Mouse (Mus musculus): Measurements from ENCODE around the gene Zfp940.

Gene Zfp940

DNA sequence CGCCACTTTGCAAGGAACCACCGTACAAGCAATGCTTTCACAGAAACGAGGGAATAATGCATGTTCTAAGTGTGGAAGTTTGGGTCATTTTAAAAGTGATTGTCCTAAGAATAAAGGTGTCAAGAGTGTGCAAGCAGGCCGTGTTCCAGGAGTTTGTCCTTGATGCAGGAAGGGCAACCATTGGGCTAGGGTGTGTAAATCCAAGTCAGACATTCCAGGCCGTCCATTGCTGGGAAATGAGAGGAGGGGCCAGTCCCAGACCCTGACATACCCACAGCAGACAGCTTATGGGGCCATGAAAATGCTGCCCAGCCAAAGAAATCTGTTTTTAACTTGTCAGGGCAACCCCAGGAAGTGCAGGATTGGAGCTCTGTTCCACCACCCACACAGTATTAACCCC, 46.4 kb downstream of the Zfp940 start:
- no peak for DNase-seq (ENCODE audit: low spot score)

GRCm38 (mm10) chr7:29792906-29793305, 60.6 kb downstream of the Zfp940 start:
- no peak for DNase-seq (ENCODE audit: low spot score)

DNA sequence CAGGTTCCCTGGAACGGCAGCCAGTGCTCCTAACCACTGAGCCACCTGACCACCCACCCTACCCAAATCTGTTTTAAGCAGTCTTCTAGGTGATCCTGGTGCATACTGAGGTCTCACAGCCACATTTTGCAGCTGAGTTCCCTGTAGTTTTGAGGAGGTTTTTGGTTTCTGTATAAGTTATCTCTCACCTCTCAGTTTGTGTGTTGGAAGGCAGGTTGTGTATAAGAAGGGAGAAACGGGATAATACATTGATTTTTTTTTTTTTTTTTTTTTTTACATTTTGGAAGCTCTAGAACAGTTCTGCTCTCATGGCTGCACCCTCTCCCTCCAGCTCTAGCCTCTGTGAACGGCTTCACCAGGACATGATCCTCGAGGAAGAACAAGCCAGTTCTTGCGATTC, 67.6 kb downstream of the Zfp940 start:
- DNase-seq (ENCODE audit: low spot score) = no peak

- DNase-seq (ENCODE audit: low spot score) = no peak
Observed at GRCm38 (mm10) chr7:29785023-29785422, 68.4 kb downstream of the Zfp940 start.

- DNase-seq (ENCODE audit: low spot score) = peak; percentile 78
Observed at GRCm38 (mm10) chr7:29783871-29784551, 69.5 kb downstream of the Zfp940 start, which contains the start of gene Zfp30. TSS of gene Zfp30 (plus strand) at chr7:29783998.
